Mouse (Mus musculus) MEL (cell line): ENCODE measurements at regions not wholly inside any gene's neighbourhood (a gene's known extent, or its start where the extent isn't known, plus 50 kb on each side); places are given as distances from the start of the nearest gene placed in this dataset.

Source experiments
- CTCF ChIP-seq, 3 experiments: IDR thresholded peaks in 2 of 3; conservative IDR thresholded peaks in 1 of 3; 2 replicates each; pipeline ENCODE4 v1.5.1; 2011 to 2012; ENCODE audit warnings: low read length in 3 of 3, low read depth in 2 of 3, mild to moderate bottlenecking in 2 of 3, improper control_type of control experiment in 1 of 3, inconsistent platforms in 1 of 3, mixed read lengths in 1 of 3, moderate library complexity in 1 of 3; ENCODE audit not compliant: control insufficient read depth in 1 of 3, insufficient read depth in 1 of 3, poor library complexity in 1 of 3, severe bottlenecking in 1 of 3
- RAD21 ChIP-seq: IDR thresholded peaks from 2 replicates; pipeline ENCODE4 v1.6.1; 2011; ENCODE audit warnings: mild to moderate bottlenecking, low read depth, low read length, improper control_type of control experiment
- TCF12 ChIP-seq: IDR thresholded peaks from 2 replicates; pipeline ENCODE4 v1.6.1; 2014; ENCODE audit warnings: low read depth, mild to moderate bottlenecking, inconsistent platforms, low read length, improper control_type of control experiment, moderate library complexity
- ZC3H11A ChIP-seq: IDR thresholded peaks from 2 replicates; pipeline ENCODE4 v1.6.1; 2012; ENCODE audit warnings: low read depth, mild to moderate bottlenecking, inconsistent platforms, low read length, improper control_type of control experiment

GRCm38 (mm10) chr9:115481176-115481575, 171.0 kb upstream of the Stt3b start:
- TF ChIP-seq ZC3H11A (no peak), RAD21 (no peak), CTCF (IDR thresholded peaks at IDR 0.05 in 2 of 3, conservative IDR thresholded peaks at IDR 0.05 in 1 of 3; ENCODE audit: control insufficient read depth in 1 of 3, insufficient read depth in 1 of 3, low read depth in 2 of 3, low read length in 3 of 3, poor library complexity in 1 of 3, severe bottlenecking in 1 of 3) (no peak), TCF12 (no peak)
